Mouse (Mus musculus) splenic B cell, adult 2 months (primary cell): ENCODE measurements around the gene Baiap2l1.
"Not testable (repeated sequence)": the region's sequence is repeated elsewhere in the genome, so short reads cannot be mapped to it uniquely, and the experiment has no call there.

Experiments
- DNase-seq: peaks from one replicate; pipeline ENCODE4 v3.0.0-alpha.2; 2011; ENCODE audit warnings: low read depth, low spot score
- H3K27me3 ChIP-seq: 2 replicates; pipeline ENCODE4 v1.6.1; 2012; ENCODE audit warnings: mild to moderate bottlenecking, low read length, moderate library complexity, mixed read lengths; ENCODE audit not compliant: control insufficient read depth, poor library complexity, insufficient read depth, severe bottlenecking
- H3K36me3 ChIP-seq: 2 replicates; pipeline ENCODE4 v1.6.1; 2012; ENCODE audit warnings: mild to moderate bottlenecking, low read length, moderate library complexity, mixed read lengths; ENCODE audit not compliant: control insufficient read depth, poor library complexity, insufficient read depth, severe bottlenecking

Baiap2l1 gene

DNA sequence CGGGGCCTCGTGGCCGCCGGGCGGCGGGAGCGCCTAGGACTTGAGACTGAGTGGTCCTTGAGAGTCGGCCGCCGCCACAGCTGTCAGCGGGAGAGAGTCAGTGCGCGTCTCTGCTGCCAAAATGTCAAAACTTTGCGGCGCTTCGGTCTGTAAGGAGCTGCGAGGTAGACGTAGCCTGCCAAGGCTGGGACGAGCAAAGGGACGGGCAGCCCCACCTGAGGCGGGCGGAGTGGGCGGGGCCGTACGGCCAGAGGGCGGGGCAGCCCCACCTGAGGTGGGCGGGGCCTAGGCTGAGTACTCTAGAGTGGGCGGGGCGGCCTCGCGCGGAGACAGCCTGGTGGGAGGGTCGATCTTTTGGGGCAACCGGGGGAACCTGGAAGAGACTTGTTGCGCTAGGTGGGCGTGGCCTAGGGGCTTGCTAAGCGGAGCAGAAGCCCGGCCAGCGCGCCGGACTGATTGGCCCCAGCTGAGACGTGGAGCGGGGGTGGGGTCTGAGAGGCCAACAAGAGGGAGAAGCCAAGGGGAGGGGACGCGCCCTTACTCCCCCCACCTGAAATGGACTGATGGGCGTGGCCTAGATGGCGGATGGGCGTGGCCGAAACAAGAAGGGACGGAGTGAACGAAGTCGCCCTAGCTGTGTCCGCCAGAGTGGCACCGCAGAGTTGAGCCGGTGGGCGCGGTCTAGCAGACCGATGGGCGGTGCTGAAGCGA, at the start of gene Baiap2l1:
Baiap2l1 (minus strand) TSS at position 232 of the 711 bp plus-strand sequence.
- H3K36me3 ChIP-seq, result no peaks in the 10 kb centered on the region
- no peaks in the 10 kb centered on the region; the same call in 1 of the 2 replicates for H3K27me3 ChIP-seq
- DNase-seq, result peak; percentile 91

DNA sequence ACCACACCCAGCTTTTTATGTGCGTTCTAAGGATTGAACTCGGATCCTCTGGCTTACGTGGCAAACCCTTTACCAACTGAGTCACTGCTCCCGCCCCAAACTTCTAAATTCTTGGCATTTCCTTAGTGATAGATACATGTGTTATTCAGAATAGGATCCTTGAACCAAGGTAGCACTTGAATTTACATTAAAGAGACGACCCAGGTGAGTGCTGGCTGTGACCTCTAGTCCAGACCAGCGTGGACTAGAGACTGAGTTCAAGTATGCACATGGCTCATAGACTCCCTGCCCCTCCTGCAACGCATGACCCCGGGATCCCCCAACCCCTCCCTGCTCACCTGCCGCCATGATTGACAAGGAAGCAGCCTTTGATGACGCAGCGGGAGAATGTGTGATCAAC, 48.3 kb upstream of the Baiap2l1 start:
- Histone ChIP-seq H3K27me3 (no peaks in the 10 kb centered on the region), H3K36me3 (no peaks in the 10 kb centered on the region)
- DNase-seq, result no peak

DNA sequence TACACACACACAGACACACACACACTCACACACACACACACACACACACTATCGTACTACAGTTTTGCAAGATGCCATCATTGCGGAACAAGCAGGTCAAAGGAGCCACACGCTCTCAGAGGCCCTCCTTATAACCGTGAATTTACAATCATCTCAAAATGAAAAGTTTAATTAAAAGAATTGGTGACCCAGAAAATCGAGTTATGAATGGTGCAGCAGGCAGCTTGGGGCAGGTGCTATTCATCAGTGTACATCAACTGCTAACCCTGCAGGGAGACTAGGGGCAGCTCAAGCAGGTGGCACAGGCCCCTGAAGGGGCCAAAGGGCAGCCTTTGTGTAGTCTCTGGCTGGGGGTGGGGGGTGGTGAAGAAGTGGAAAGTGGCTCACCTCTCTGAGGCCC, 42.9 kb upstream of the Baiap2l1 start:
- no peak for DNase-seq
- no peaks in the 10 kb centered on the region for H3K27me3 ChIP-seq
- H3K36me3 ChIP-seq, result no peaks in the 10 kb centered on the region

DNA sequence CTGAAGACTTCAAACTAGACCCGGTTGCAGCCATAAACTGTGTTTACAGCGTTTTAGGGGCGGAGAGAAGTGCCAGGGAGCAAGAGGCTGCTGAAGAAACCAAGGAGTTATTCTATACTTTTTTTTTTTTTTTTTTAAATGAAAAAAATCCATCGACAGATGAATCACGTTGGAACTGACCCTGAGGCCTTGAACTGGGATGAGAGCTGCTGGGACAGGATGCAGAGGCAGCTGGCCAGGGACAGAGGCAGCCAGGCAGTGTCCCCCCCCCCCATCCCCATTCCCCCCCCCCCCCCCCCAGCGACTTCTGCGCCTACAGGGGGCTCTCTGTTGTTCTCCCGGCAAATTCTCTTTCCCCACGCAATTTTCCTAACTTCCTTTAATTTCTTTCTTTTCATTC, 39.7 kb upstream of the Baiap2l1 start:
- H3K27me3 ChIP-seq, result no peaks in the 10 kb centered on the region
- no peak for DNase-seq
- H3K36me3 ChIP-seq, result no peaks in the 10 kb centered on the region

DNA sequence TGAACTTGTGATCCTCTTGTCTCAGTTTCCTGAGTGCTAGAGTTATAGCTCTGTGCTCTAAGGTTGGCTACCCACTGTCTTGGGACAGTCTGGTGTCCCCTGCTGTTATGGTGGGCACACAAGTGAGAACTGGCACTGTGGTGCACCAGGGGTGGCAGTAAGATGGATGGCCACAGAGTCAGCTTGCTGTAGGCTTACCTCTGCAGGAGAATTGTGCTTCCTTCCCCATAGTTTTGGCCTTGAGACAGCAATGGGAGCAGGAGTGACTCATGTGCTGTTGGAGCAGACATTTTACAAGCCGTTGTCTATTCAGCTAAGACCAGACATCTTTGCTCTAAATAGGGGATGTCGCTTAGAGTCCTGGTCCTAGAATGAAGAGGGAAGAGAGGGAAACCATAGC, 36.2 kb upstream of the Baiap2l1 start:
- no peaks in the 10 kb centered on the region for H3K36me3 ChIP-seq
- DNase-seq, result no peak
- no peaks in the 10 kb centered on the region for H3K27me3 ChIP-seq

DNA sequence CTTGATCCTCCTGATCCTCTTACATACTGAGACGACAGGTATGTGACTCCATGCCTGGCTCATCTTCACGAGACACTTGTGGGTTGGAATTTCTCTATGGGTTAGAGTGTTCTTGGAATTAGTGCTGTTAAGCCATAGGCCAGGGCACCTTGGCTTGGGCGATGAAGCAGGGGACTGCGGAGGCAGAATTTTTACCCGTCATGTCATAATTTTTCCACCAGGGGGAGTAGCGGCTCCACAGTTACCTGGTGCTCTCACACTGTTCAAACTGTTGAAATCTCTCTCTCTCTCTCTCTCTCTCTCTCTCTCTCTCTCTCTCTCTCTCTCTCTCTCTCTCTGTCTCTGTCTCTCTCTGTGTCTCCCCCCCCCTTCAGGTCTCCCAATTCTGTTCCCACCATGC, 29.9 kb upstream of the Baiap2l1 start:
- H3K27me3 ChIP-seq, result no peaks in the 10 kb centered on the region
- H3K36me3 ChIP-seq, result no peaks in the 10 kb centered on the region
- peak; percentile 48 for DNase-seq

DNA sequence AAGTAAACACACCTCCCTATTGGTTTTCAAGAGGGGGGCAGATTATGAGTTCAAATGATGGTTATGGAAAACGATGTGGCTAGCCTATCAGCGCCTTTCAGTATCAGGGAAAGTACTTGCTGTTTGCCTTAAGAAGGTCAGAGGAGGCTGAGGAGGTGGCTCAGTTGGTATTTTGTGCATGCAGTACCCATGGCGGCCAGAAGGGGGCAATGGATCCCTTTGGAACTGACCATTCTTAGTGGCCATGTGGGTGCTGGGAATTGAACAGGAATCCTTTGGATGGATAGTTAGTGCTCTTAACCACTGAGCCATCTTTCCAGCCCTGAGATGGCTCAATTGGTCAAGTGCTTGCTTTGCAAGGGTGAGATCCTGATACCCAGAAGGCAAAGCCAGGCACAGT, 26.0 kb upstream of the Baiap2l1 start:
- Histone ChIP-seq H3K36me3 (no peaks in the 10 kb centered on the region), H3K27me3 (no peaks in the 10 kb centered on the region)
- peak; percentile 33 for DNase-seq

DNA sequence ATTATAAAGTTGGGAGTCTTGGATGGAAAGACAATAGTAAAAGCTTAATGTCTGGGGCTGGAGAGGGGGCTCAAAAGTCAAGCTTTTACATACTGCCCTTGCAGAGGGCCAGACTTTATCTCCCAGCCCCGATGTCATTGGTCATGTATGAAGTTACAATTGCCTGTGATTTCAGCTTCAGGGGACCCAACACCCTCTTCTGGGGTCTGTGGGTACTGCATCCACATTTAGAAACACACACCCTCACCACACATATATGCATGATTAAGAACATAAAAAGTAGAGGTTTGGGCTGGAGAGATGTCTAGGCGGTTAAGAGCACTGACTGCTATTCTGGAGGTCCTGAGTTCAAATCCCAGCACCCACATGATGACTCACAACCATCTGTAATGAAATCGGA, 23.9 kb upstream of the Baiap2l1 start:
- peak; percentile 43 for DNase-seq
- Histone ChIP-seq H3K27me3 (no peaks in the 10 kb centered on the region), H3K36me3 (no peaks in the 10 kb centered on the region)

DNA sequence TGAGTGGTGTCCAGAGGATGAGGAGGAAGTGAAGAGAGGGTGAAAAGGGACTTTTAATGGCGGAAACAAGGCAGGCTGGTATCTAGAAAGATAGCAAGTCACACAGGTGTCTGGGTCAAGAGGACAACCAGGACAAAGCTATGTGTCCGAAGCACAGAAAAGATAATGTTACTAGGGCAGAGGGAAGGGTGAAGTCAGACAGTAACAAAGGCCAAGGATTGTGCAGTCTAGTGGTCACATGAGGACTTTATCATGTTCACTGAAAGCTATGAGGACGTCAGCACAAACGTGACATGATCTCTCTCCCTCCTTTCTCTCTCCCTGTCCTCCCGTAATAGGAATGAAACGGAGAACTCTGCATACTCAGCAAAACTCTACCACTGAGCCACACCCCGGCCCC, 22.8 kb upstream of the Baiap2l1 start:
- H3K36me3 ChIP-seq, result no peaks in the 10 kb centered on the region

DNA sequence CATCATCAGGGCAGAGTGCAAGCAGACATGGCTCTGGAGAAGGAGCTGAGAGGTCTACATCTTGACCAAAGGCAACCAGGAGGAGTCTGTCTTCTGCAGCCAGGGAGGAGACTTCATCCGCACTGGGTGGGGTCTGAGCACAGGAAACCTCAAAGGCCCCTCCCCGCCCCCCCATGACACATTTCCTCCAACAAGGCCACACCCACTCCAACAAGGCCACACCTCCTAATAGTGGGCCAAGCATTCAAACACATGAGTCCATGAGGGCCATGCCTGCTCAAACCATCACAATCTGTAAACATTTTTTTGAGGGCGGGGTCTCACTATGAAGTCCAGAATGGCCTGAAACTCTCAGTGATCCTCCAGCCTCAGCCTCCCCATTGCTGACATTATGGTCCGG, 21.5 kb upstream of the Baiap2l1 start:
- H3K36me3 ChIP-seq, result no peaks in the 10 kb centered on the region
- DNase-seq, result no peak

More for the DNA sequence above, 22.8 kb upstream of the Baiap2l1 start:
- no peak for DNase-seq
- no peaks in the 10 kb centered on the region for H3K27me3 ChIP-seq

DNA sequence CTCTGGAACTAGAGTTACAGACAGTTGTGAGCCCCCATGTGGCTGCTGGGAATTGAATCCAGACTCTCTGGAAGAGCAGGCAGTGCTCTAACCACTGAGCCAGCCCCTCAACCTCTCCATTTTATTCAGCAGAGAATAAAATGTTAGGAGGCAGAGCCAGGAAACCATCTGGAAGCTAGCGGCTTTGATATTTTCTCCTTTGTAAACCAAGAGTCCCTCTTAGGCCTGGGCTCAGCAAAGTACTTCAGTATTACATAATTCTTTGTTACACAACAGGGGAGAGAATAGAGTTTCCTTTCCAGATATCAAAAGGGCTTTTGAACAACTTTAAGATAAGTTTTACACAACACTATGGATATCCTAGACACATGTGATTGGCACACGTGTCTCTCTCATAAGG, 15.0 kb upstream of the Baiap2l1 start:
- DNase-seq, result no peak
- H3K36me3 ChIP-seq, result no peaks in the 10 kb centered on the region
- no peaks in the 10 kb centered on the region for H3K27me3 ChIP-seq

More for the DNA sequence above, 21.5 kb upstream of the Baiap2l1 start:
- H3K27me3 ChIP-seq, result no peaks in the 10 kb centered on the region

DNA sequence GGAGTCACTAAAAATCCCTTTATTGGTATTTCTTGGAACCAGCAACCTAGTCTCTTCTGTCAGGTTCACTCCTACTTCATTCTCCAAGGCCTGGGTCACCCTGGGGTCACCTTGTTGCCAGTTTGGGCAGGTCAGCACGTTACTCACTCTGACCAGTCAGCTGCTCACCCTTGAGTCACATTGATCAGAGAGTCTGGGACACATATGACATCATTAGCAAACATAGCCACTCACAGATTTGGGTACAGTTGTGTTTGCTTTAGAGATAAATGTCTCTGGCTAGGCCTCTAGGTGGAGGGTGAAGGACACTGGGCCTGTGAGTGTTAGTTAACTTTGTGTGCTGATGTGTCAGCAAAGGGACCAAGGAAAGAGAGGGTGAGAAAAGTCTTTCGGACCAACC, 14.3 kb upstream of the Baiap2l1 start:
- Histone ChIP-seq H3K36me3 (no peaks in the 10 kb centered on the region), H3K27me3 (no peaks in the 10 kb centered on the region)
- no peak for DNase-seq

DNA sequence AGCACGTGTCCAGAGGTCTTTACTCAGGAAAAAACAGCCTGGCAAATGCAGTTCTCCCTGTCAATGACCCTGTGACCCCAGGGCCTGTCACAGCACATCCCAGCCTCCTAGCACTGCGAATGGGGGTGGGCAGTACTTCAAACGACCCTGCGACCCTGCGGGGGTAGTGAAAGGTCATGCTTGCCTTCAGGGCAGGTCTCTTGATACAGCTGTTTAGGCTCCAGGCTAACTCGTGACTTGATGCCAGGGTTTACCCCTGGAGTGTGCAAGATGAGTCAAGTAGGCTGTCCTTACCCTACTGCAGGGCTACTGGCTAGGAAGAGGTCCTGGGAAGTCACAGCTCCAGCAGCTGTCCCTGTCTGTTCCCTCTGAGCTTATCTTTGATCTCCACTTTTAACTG, 13.1 kb upstream of the Baiap2l1 start:
- no peaks in the 10 kb centered on the region for H3K27me3 ChIP-seq
- H3K36me3 ChIP-seq, result no peaks in the 10 kb centered on the region
- no peak for DNase-seq

DNA sequence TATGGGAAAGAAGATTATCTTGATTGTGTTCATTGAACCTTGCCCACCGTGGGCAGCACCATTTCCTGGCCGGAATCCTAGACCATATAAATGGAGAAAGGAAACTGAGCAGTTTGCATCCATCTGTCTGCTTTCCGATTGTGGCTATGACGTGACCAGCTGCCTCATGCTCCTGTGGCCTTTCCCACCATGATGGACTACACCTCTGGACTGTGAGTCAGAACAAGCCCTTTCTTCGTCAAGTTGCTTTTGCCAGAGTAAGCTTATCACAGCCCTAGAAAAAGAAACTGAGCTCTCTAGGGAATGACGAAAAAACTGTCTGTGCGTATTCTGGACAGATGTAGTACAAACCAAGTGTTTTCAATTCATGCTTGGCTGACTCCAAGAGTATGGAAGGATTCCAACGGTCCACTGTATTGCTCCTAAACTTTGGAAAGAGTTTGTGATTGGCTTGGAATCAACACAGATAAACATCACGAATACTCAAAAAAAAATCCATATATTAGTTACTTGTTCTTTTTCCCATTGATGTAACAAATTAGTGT, 10.8 kb upstream of the Baiap2l1 start:
- H3K36me3 ChIP-seq, result no peaks in the 10 kb centered on the region
- no peaks in the 10 kb centered on the region for H3K27me3 ChIP-seq
- no peak for DNase-seq

DNA sequence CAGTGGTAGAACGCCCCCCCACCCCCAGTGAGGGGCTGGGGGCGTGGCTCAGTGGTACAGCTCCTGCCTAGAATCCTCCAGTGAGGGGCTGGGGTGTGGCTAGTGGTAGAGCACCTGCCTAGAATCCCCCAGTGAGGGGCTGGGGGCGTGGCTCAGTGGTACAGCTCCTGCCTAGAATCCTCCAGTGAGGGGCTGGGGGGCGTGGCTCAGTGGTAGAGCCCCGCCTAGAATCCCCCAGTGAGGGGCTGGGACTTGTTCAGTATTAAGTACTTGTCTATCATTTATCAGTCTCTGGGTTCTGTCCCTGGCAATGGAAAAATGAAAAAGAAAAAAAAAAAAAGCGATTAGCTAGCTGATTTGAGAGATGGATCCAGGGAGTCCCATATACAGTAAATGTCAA, 8.6 kb upstream of the Baiap2l1 start:
- not testable (repeated sequence) for H3K27me3 ChIP-seq, H3K36me3 ChIP-seq, DNase-seq
